Mouse (Mus musculus): Measurements from ENCODE around the gene Cnih2.

Gene Cnih2

DNA sequence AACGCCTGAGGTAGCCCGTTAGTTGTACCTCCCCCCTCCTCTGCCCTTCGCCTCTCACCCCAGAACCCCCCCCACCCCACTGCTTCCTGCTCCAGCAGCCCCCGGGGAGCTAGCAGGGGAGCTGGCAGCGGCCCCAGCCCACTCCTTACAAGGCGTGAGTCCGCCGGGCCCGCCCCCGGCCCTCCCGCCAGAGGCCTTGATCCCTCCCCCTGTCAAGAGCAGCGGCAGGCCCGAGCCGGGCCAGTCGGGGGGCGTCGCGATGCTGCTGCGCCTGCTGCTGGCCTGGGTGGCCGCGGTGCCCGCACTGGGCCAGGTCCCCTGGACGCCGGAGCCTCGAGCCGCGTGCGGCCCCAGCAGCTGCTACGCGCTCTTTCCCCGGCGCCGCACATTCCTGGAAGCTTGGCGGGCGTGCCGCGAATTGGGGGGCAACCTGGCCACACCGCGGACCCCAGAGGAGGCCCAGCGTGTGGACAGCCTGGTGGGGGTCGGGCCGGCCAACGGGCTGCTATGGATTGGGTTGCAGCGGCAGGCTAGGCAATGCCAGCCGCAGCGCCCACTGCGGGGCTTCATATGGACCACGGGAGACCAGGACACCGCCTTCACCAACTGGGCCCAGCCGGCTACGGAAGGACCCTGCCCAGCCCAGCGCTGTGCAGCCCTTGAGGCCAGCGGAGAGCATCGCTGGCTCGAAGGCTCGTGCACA, 30.3 kb downstream of the Cnih2 start, which contains the start of gene Cd248:
TSS of gene Cd248 (plus strand) at position 212 of the 703 bp plus-strand sequence.
- no peak for DNase-seq (ENCODE audit: low read depth)

- no peak for DNase-seq (ENCODE audit: low read depth)
Observed at GRCm38 (mm10) chr19:5067040-5067799, 31.1 kb downstream of the Cnih2 start.

- no peak for DNase-seq (ENCODE audit: low read depth)
Observed at GRCm38 (mm10) chr19:5065104-5065503, 33.2 kb downstream of the Cnih2 start.

DNA sequence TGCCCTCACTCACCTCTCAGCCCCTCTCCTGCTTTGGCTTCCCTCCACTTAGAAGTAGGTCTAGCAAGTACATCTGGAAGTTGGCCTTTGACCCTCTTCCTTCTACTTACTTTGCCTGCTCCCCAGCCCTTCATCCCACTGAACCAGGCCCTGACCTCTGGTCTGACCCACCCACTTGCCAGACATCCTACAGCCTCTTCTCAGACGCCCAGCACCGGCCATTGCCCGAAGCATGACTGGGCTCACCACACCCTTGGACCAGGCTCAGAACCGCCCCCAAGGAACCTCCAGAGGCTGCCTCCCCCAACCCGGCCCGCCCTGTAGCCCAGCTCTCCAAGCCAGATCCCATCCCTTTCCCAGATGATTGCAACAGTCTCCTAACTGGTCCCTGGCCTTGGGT, 35.9 kb downstream of the Cnih2 start:
- DNase-seq (ENCODE audit: low read depth), result no peak

- no peak for DNase-seq (ENCODE audit: low read depth)
Observed at GRCm38 (mm10) chr19:5062041-5062440, 36.3 kb downstream of the Cnih2 start.

GRCm38 (mm10) chr19:5060365-5061330, 37.7 kb downstream of the Cnih2 start:
- no peak for DNase-seq (ENCODE audit: low read depth)

- DNase-seq (ENCODE audit: low read depth), result no peak
Observed at GRCm38 (mm10) chr19:5058801-5059771, 39.2 kb downstream of the Cnih2 start.

DNA sequence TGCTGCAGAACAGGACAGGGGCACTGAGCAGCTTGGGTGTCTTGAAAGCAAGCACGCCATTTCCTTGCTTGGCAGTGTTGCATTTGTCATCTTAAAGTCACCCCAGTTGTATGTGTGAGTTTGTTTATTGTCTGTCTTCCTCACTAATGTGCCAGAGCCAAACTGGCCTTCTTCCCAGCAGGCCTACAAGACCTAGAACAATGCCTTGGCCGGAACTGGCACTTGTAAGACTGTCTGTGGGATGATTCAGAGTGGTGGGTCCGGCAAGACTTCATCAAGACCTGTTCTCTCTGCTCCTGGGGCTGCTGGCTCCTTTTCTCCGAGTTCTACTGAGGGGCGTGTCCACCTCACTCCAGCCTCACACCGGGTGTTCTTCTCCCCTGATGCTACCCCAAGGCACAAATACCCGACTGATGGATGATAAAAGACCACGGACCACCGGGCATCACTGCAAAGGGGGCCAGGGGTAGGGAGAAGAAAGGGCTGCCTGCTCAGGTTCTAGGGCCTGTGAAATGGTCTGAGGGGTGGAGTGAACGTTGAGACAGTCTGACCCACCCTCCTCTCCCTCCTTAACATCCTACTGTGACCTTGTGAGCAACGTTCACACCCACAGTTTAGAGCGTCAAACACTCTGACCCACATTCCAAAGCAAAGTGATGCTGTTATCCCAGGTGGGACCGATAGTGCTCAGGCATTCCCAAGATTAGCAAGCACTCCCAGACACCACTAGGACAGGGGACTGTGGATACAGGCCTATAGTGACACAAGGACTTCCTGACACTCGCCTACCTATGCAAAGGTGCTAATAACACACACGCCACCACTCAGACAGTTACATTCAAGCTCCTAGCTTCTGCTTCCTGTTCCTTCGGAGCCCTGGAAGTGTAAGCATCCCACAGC, 40.2 kb downstream of the Cnih2 start:
- DNase-seq (ENCODE audit: low read depth), result no peak

- DNase-seq (ENCODE audit: low read depth), result no peak
Observed at GRCm38 (mm10) chr19:5056251-5056650, 42.1 kb downstream of the Cnih2 start.

DNA sequence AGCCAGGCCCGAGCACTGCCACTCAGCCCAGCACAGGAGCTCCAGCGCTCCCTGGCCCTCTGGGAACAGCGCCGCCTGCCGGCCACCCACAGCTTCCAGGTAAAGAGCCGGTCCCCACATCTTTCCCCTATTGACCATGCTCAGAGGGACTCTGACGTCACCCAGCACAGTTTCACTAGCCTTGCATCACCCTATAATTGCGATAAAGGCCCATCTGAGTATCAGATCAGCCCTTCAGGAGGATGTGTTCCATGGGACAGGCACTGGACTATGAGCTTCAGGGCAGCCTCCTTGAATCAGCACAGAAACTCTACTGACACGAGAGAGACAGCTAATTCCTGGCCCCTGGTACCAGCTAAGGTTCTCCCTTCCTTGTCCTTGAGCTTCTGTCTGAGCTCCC, 44.4 kb downstream of the Cnih2 start:
- DNase-seq (ENCODE audit: low read depth), result peak; percentile 59

DNA sequence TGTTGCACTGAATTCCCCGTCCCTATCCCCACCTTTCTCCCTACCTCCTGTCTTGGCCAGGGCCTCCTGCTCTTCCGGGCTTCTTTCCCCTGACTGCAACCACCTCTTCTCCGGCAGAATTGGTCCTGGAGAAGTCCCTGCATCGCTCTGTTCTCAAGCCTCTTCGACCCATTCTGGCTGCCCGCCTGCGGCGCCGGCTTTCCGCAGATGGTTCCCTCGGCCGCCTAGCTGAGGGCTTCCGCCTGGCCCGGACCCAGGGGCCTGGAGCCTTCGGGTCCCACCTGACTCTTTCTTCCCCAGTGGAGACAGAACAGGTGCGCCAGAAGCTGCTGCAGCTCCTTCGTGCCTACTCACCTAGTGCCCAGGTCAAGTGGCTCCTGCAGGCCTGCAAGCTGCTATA, 45.5 kb downstream of the Cnih2 start:
- no peak for DNase-seq (ENCODE audit: low read depth)

DNA sequence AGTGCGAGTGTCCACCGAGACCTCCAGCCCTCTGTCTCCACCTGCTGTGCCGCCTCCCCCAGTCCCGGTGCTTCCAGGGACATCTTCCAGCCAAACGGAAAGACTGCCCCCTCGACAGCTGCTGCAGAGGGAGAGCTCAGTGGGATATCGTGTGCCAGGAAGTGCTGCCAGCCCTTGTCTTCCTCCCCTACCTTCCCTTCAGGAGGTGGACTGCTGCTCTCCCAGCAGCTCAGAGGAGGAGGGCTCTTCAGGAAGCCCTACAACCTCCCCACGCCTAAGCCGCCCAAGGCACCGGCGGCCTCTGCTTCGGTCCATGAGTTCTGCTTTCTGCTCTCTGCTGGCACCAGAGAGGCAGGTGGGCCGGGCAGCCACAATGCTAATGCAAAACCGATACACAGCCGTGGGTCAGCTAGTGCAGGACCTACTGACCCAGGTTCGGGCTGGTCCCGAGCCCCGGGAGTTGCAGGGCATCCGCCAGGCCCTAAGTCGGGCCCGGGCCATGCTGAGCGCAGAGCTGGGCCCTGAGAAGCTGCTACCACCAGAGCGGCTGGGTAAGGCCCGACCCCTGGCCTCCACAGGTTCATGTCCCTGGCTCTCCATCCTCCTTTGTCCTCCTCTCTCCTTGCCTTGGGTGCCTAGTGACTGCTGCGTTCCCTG, 46.0 kb downstream of the Cnih2 start:
- no peak for DNase-seq (ENCODE audit: low read depth)

DNA sequence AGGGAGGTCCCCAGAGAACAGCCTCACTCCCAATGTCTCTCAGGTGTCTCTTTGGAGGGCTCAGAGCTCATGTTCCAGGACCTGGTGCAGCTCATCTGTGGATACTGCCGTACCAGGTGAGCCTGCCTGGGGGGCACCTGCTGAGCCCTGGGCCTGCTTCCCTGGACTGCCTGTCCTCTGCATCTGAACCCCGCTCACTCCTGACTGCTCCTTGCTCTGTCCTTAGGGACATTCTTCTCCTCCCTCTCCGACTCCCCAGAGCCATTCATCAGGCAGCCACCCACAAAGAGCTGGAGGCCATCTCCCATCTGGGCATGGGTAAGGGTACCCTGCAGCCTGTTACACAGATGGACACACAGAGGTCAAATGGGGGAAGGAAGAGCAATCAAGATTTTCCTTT, 46.8 kb downstream of the Cnih2 start:
- no peak for DNase-seq (ENCODE audit: low read depth)

GRCm38 (mm10) chr19:5051031-5051430, 47.3 kb downstream of the Cnih2 start:
- DNase-seq (ENCODE audit: low read depth), result no peak

- DNase-seq (ENCODE audit: low read depth), result peak; percentile 60
Observed at GRCm38 (mm10) chr19:5050047-5050905, 48.0 kb downstream of the Cnih2 start, which contains the start of gene Rin1. Gene Rin1 (plus strand): TSS chr19:5050481.

GRCm38 (mm10) chr19:5049325-5049724, 49.0 kb downstream of the Cnih2 start:
- no peak for DNase-seq (ENCODE audit: low read depth)

DNA sequence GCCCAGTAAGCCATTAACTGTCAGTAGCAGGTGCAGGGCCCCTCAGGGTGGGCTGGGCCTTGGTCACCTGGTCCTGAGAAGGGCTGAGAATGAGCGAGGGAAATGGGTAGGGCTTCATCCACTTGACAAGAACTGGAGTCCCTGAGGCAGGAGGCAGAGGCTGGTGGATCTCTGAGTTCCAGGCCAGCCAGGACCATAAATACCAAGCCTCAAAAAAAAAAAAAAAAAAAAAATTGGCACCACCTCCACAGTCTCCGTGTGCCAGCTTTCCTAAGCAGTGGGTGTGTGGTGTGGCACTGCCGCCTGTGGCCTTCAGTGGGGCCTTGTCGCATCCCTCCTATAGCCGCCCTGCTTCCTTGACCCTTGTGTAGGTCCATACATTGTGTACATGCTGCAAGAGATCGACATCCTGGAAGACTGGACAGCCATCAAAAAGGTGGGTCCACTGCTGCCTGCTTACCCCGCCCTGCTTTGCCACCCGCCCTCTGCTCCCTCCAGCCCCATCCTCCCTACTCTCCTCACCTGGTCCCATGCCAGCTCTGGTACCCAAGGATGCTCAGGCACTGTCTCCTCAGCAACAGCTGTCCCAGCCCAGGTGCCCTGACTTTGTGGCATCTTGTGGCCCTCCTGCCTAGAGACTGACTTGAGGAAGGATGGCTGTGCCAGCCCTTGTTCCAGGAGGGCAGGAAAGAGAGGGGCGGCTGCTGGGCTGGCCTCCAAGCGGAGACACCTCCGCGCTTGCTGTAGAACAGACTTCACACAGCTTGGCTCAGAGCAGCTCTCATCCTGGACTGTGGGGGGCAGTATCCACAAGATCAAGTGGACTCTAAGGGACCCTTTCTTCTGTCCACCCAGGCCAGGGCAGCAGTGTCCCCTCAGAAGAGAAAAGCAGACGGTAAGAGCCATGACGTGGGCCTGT, 49.9 kb downstream of the Cnih2 start:
- no peak for DNase-seq (ENCODE audit: low read depth)
